Mouse (Mus musculus): ENCODE results near the gene Heatr4.
"Not testable (repeated sequence)": the region's sequence is repeated elsewhere in the genome, so short reads cannot be mapped to it uniquely, and the experiment has no call there.

The Heatr4 gene

DNA sequence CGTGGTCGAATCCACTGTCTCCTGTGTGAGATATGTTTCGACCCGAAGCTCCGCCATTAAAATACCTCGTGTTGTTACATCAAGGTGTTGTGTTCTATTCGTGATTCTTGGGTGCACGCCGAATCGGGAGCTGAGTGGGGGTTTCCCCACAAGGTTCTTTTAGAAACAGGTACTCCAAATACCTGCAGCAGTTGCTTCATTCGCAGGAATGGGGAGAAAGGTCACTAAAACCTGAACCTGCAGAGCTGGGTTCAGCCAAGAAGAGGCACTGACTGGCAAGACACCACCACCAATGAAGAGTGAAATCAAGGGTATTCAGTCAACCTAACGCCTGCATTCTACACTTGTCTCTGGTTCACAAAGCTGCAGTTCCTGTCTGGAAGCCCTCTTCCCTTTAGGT is 23.6 kb upstream of the Heatr4 start:
- POLR2A ChIA-PET: interaction anchor here in 1 of 4 experiments (1.1 to 1.8 kb wide), 5 partner anchors 8 to 411 kb away, joined by 3 to 12 read pairs (median 4); partner anchors contain the start of genes Acot2 and Acot6
- CTCF ChIA-PET: interaction anchor here in 1 of 4 experiments (1.9 kb wide), 1 partner anchor 22 kb away, joined by 5 read pairs; no protein-coding TSS in a partner anchor

GRCm38 (mm10) chr12:84003866-84004265 is 19.2 kb upstream of the Heatr4 start:
- ChIA-PET POLR2A (no interaction called here), CTCF (interaction anchor here in 1 of 4 experiments (0.6 kb wide), 1 partner anchor 32 kb away, joined by 3 read pairs; no protein-coding TSS in a partner anchor)

DNA sequence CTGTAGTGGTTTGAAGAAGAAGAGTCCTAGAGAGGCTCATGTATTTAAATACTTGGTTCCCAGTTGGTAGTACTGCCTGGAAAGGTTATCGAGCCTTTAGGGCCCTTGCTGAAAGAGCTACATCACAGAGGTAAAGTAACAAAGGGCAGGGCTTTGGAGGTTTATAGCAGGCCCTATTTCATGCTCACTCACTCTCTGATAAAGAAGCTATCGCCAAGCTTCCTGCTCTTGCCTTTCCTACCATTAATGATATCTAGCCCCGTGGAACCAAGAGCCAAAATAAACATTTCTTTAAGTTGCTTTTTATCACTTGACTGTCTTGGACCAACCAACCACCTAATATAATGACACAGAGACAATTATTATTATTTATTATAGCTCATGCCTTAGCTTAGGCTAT is 15.8 kb upstream of the Heatr4 start:
- POLR2A ChIA-PET: interaction anchor here in 1 of 4 experiments (1.1 kb wide), 1 partner anchor 9 kb away, joined by 4 read pairs; the partner anchor contains the start of gene Acot1
- CTCF ChIA-PET: interaction anchor here in 1 of 4 experiments (0.5 kb wide), 1 partner anchor 203 kb away, joined by 3 read pairs; no protein-coding TSS in a partner anchor

DNA sequence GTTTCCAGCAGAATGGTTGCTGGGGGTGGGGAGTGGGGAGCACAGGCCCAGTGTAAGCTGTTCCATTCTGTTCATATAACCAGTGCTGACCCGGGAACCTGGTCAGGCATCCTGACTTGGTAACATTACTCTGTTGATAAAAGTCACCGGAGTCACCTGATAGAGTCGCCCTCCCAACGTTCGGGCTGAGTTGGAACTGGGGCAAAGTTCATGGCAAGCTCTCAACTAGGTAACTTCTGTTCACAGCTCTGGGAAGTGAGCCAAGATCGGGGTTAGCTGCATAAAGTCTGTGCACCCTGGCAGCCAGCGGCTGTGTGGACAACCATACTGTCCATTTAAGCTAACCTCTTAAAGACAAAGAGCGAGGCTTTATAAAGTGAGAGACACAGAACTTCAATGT is 14.6 kb upstream of the Heatr4 start:
- CTCF ChIA-PET: not testable (repeated sequence)
- POLR2A ChIA-PET: interaction anchor here in 3 of 4 experiments (0.7 to 1.2 kb wide), 3 partner anchors 10 to 48 kb away, joined by 3 to 4 read pairs (median 3); partner anchors contain the start of genes Acot2 (in 1 of the 3) and Riox1 (in 1 of the 3)

GRCm38 (mm10) chr12:83998341-83999107 is 13.9 kb upstream of the Heatr4 start:
- CTCF ChIA-PET: no interaction called here

GRCm38 (mm10) chr12:83997221-83997620 is 12.6 kb upstream of the Heatr4 start:
- ChIA-PET CTCF (interaction anchor here in 1 of 4 experiments (0.6 kb wide), 1 partner anchor 41 kb away, joined by 3 read pairs; the partner anchor contains the start of gene Acot4), POLR2A (interaction anchor here in 2 of 4 experiments (1.3 to 1.8 kb wide), 2 partner anchors 9 to 29 kb away, joined by 3 to 4 read pairs; partner anchors contain the start of gene Acot2 (in 1 of the 2))

More at GRCm38 (mm10) chr12:83998341-83999107, 13.9 kb upstream of the Heatr4 start:
- POLR2A ChIA-PET: interaction anchor here in 3 of 4 experiments (1.0 to 1.8 kb wide), 4 partner anchors 10 to 48 kb away, joined by 3 to 4 read pairs (median 4); partner anchors contain the start of genes Acot1 (in 1 of the 3), Acot2 (in 1 of the 3) and Riox1 (in 1 of the 3)

DNA sequence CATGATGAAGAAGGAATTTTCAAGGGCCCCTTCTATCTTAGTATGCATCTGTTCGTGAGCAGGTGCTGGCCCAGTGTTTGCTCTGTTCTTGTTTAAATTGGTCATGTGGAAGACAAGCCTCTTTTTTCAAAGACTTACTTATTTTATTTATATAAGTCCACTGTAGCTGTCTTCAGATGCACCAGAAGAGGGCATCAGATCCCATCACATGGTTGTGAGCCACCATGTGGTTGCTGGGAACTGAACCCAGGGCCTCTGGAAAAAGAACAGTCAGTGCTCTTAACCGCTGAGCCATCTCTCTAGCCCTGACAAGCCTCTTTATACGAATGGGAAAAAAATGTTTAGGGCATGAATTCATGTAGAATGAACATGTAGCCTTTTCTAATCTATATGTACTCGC is 4.7 kb upstream of the Heatr4 start:
- CTCF ChIA-PET: interaction anchor here in 1 of 4 experiments (0.9 kb wide), 1 partner anchor 71 kb away, joined by 3 read pairs; no protein-coding TSS in a partner anchor

GRCm38 (mm10) chr12:83988483-83988882 is 3.8 kb upstream of the Heatr4 start:
- POLR2A ChIA-PET: interaction anchor here (0.7 to 2.0 kb wide), 17 partner anchors 9 to 463 kb away, joined by 3 to 5 read pairs (median 3); partner anchors contain the start of genes Acot1 (in 2 of the 4), Aldh6a1 (in 1 of the 4), Gm49366 (in 1 of the 4) and Lin52 (in 1 of the 4)
- CTCF ChIA-PET: interaction anchor here in 3 of 4 experiments (0.5 to 1.0 kb wide), 5 partner anchors 35 to 601 kb away, joined by 3 read pairs; no protein-coding TSS in a partner anchor

More for the DNA sequence above, 4.7 kb upstream of the Heatr4 start:
- POLR2A ChIA-PET: interaction anchor here (0.5 to 1.8 kb wide), 6 partner anchors 10 to 321 kb away, joined by 3 to 5 read pairs (median 4); partner anchors contain the start of gene Acot1 (in 1 of the 4)

DNA sequence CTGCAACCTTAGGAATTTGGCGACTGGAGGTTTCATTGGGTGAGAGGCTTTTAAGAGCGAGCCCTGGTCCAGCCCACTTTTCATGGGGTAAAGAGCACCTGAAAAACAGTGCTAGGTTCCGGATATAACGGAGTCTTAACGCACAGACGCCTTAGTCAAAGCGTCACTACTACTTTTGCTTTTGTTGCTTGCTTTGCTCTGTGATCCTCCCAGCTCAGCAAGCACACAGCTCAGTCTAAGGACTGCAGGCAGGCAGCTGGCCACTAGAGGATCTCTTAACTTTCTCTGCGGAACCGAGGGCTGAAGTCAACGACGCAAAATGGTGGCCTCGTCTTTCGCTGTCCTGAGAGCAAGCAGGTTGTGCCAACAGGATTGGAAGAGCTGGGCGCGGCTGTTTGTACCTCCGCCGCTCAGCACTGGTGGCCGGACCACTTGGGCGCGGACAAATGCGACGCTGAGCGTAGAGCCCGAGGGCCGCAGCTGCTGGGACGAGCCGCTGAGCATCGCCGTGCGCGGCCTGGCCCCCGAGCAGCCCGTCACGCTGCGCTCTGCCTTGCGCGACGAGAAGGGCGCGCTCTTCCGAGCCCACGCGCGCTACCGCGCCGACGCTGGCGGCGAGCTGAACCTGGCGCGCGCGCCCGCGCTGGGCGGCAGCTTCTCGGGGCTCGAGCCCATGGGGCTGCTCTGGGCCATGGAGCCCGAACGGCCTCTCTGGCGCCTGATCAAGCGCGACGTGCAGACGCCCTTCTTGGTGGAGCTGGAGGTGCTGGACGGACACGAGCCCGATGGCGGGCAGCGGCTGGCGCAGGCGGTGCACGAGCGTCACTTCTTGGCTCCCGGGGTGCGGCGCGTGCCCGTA is 3.2 kb upstream of the Heatr4 start, which contains the start of gene Acot2:
TSS of gene Acot2 (plus strand) at position 279 of the 859 bp plus-strand sequence.
- CTCF ChIA-PET: interaction anchor here in 3 of 4 experiments (0.6 to 1.6 kb wide), 12 partner anchors 16 to 602 kb away, joined by 3 to 5 read pairs (median 4); no protein-coding TSS in a partner anchor
- POLR2A ChIA-PET: interaction anchor here in 3 of 4 experiments (0.7 to 2.0 kb wide), 21 partner anchors 8 to 463 kb away, joined by 3 to 12 read pairs (median 3); partner anchors contain the start of genes Acot1 (in 3 of the 3), Aldh6a1 (in 1 of the 3), Gm49366 (in 1 of the 3) and Lin52 (in 1 of the 3)

DNA sequence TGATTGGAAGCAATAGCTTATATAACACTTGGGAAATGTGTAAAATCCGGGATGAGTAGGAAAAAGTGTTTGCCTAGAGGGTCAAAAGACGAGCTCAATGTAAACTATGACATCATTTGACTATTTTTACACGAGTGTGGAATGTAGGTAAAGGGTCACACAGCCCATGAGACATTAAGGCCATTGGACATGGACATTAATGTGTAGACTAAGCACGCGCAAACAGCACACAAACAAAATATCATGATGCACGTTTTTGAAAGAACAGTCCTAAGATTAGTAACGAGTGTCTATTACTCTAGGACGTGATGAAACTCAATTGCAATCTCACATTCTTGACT is 2.6 kb upstream of the Heatr4 start:
- POLR2A ChIA-PET: interaction anchor here (0.6 to 2.0 kb wide), 15 partner anchors 8 to 464 kb away, joined by 3 to 12 read pairs (median 4); partner anchors contain the start of genes Acot1 (in 2 of the 4), Riox1 (in 2 of the 4), Aldh6a1 (in 1 of the 4) and Lin52 (in 1 of the 4)
- CTCF ChIA-PET: interaction anchor here in 3 of 4 experiments (0.6 to 1.6 kb wide), 10 partner anchors 15 to 291 kb away, joined by 3 to 5 read pairs (median 4); no protein-coding TSS in a partner anchor

- ChIA-PET POLR2A (interaction anchor here in 2 of 4 experiments (0.6 kb wide), 2 partner anchors 105 to 912 kb away, joined by 3 read pairs; no protein-coding TSS in a partner anchor), CTCF (interaction anchor here in 1 of 4 experiments (0.6 kb wide), 1 partner anchor 44 kb away, joined by 5 read pairs; no protein-coding TSS in a partner anchor)
Measured at GRCm38 (mm10) chr12:83981615-83982014, 3.0 kb downstream of the Heatr4 start.

GRCm38 (mm10) chr12:83978862-83979261 is 5.8 kb downstream of the Heatr4 start:
- POLR2A ChIA-PET: interaction anchor here in 2 of 4 experiments (1.0 to 1.5 kb wide), 3 partner anchors 9 to 22 kb away, joined by 3 to 4 read pairs (median 3); partner anchors contain the start of gene Acot2 (in 2 of the 2)
- CTCF ChIA-PET: interaction anchor here in 1 of 4 experiments (1.2 kb wide), 1 partner anchor 82 kb away, joined by 3 read pairs; no protein-coding TSS in a partner anchor

DNA sequence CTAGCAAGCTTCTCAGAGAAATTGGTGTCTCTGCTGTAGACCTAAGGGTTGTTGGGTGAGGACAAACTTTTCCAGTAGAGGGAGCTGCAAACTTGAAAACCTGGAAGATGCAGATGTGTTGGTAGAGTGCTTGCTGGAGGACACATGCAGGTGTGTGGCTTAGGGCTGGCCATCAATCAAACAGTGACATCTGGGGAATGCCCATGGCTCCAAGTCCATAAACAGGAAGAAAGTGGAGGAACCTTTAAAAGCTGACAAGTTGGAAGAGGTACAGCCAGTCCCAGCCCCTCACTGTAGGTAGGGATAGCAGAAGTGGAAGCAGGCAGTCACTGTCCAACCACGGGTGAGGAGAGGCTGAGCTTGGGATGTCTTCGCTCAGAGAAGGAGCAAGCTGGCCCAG is 12.5 kb downstream of the Heatr4 start:
- POLR2A ChIA-PET: interaction anchor here in 2 of 4 experiments (0.5 to 1.4 kb wide), 2 partner anchors 68 to 131 kb away, joined by 3 read pairs; no protein-coding TSS in a partner anchor
- CTCF ChIA-PET: interaction anchor here (0.6 to 1.8 kb wide), 24 partner anchors 9 to 218 kb away, joined by 3 to 18 read pairs (median 4); partner anchors contain the start of genes Acot2 (in 2 of the 4), Acot3 (in 1 of the 4), Acot5 (in 1 of the 4) and Riox1 (in 1 of the 4)

DNA sequence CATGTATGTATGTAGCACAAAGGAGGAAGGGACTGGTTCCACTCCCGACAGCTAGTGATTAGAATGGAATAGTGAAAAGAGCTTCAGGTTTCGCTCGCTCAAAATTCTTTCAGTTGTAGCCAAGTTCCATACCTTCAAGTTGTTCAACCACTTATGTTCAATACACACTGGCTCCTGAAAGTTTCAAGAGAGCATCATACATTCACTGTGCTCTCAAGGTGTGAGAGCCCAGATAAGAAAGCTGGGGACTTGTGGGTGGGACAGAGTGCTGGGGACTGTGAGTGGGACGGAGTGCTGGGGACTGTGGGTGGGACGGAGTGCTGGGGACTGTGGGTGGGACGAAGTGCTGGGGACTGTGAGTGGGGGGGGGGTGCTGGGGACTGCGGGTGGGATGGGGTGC is 19.4 kb downstream of the Heatr4 start:
- CTCF ChIA-PET: no interaction called here
- POLR2A ChIA-PET: interaction anchor here in 2 of 4 experiments (0.6 to 2.2 kb wide), 4 partner anchors 11 to 27 kb away, joined by 3 to 16 read pairs (median 5); partner anchors contain the start of gene Riox1 (in 1 of the 2)

GRCm38 (mm10) chr12:83958278-83958677 is 26.4 kb downstream of the Heatr4 start:
- CTCF ChIA-PET: interaction anchor here in 2 of 4 experiments (1.0 to 1.3 kb wide), 1 partner anchor 14 kb away, joined by 3 to 4 read pairs; no protein-coding TSS in a partner anchor
- POLR2A ChIA-PET: interaction anchor here in 1 of 4 experiments (1.1 to 1.8 kb wide), 2 partner anchors 9 to 17 kb away, joined by 3 to 5 read pairs; no protein-coding TSS in a partner anchor

GRCm38 (mm10) chr12:83951711-83952575 is 32.7 kb downstream of the Heatr4 start:
- ChIA-PET CTCF (interaction anchor here in 2 of 4 experiments (0.5 to 1.8 kb wide), 3 partner anchors 16 to 20 kb away, joined by 3 to 6 read pairs (median 3); no protein-coding TSS in a partner anchor), POLR2A (interaction anchor here (0.6 to 2.5 kb wide), 8 partner anchors 15 to 499 kb away, joined by 3 to 12 read pairs (median 3); partner anchors contain the start of genes Acot2 (in 1 of the 4), Aldh6a1 (in 1 of the 4) and Lin52 (in 1 of the 4))

Data from embryonic stem cell, embryonic (primary cell).